Mouse (Mus musculus) spleen, adult 2 months (tissue): ENCODE measurements around the gene Manbal.

ENCODE experiments used
- CTCF ChIP-seq: fragments of 200-500 bp; IDR thresholded peaks from 2 replicates; pipeline ENCODE4 v1.5.1; 2011; ENCODE audit warnings: mild to moderate bottlenecking, inconsistent platforms; ENCODE audit not compliant: insufficient read depth, insufficient read length, insufficient replicate concordance; ENCODE audit errors: extremely low read depth
- POLR2A ChIP-seq: fragments of 200-500 bp; IDR thresholded peaks from 2 replicates; pipeline ENCODE4 v1.6.1; 2011; ENCODE audit warnings: low read depth, low read length, inconsistent platforms

- TF ChIP-seq POLR2A (no peak), CTCF (no peak)
Observed at GRCm38 (mm10) chr2:157354106-157354505, 13.3 kb upstream of the Manbal start.
